Mouse (Mus musculus) heart, adult 11 months (tissue): ENCODE measurements around the gene Tstd3.
A peak's percentile ranks its signal among the peaks of the same experiment; 100 is the strongest.

Experiments used
- DNase-seq: peaks from one replicate; pipeline ENCODE4 v3.0.0; 2022

Tstd3 gene

DNA sequence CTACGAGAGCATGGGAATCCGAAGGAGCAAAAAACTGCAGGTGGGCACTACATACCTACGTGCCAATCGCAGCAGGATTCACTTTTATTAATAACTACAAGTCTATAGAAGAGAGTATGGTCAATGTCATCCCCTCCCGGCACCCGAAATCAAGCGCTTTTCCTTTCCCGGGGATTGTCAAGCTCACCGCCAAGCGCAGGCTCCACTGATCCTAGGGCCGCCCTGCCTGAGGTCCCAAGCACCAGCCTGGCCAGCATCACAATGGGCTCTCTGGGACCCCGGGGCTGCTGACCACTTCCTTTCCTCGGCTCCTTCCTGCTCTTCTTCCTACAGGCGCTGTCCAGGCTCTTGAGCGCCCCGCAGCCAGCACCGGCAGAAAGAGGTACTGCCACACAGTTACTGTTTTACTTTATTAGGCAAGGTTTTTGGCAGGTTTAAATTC lies at the start of gene Tstd3, which contains the start of gene Usp45:
Tstd3 (minus strand) TSS at position 350 of the 442 bp plus-strand sequence.
Usp45 (plus strand) TSS at position 294 of the 442 bp plus-strand sequence.
- peak; percentile 97 for DNase-seq

DNA sequence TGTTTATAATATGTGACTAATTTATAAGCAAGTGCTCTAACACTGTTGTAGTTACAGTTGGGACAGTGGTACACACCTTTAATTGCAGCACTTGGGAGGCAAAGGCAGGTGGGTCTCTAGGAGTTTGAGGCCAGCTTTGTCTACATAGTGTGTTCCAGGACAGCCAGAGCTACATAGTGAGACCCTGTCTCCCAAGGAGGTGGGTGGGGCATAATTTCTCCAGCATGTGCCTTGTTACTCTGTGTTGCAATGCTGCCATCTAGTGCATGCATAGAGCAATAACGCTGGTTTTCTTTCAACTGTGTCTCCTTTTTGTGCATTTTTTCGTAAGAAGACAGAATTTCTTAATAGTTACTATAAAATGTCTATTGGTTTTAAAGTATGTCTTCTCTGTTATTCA lies 47.0 kb upstream of the Tstd3 start:
- peak; percentile 86 for DNase-seq

GRCm38 (mm10) chr4:21812635-21813034 lies 45.6 kb upstream of the Tstd3 start:
- DNase-seq, result no peak

GRCm38 (mm10) chr4:21810608-21811007 lies 43.6 kb upstream of the Tstd3 start:
- no peak for DNase-seq

DNA sequence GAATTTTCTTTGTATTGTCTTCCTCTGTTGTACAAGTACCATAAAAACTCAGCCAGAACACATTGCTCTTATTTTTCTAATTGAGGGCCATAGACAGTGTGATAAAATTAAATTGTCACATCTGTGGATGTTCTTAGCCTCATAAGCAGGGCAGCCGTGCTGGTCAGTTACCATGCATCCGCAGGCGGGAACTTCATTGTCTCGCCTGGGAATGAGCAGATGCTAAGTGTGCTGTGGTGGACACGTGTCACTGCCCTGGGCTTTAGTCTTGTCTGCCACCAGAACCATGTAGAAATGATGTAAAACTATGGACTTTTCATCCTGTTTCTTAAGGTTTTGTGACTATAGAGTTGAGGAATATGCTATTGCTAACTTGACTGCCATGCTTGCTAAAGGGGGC lies 40.2 kb upstream of the Tstd3 start:
- DNase-seq, result no peak

GRCm38 (mm10) chr4:21801620-21802019 lies 34.6 kb upstream of the Tstd3 start:
- no peak for DNase-seq

DNA sequence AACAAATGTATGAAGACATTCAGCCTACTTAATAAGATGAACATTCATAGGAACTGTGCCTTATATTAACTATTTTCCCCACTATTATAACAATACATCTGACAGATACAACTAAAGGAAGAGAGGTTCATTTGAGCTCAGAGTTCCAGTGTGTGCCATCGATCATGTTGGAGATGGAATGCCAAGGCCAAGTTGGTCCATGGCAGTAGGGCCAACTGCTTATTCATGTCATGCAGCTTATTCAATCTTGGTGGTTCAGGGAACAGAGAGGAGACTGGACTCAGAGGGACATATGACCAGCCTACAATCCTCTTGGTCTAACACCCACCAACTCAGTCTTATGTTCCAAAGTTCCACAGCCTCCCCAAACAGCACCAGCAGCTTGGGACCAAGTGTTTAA lies 34.0 kb upstream of the Tstd3 start:
- peak; percentile 2 for DNase-seq

DNA sequence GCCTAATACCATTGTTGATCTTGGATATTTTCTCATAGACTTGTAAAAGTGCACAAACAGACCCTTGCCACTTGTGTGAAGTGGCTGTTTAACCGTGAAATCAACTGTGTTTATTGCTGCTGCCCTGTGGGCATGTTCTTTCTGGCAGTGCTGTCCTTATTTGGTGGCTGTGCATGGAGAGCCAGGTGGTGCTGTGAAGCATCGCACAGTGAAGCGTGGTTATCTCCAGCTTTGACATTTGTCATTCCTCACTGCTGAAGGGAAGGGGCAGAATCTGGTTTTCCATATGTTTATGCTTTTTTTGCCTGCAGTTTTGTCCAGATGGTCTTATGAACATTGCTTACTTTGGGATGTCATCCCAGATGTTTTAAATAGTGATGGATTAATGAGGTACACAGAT lies 26.6 kb upstream of the Tstd3 start:
- DNase-seq, result no peak

DNA sequence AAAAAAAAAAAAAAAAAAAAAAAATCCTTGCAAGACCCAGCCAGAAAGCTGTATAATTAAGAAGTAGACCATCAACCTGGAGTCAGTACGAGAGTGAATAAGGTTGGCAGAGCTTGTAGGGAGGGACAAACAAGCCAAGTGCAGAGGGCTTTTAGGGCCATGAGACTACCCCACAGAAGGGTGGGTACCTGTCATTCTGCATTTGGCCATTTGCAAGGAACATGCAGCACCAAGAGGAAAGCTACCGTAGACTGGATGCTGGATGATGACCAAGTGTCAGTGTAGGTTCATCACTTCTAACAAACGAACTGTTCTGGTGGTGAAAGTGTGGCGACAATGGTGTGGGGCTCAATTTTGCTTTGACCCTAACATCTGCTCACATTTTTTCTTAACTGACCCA lies 22.8 kb upstream of the Tstd3 start:
- DNase-seq, result peak; percentile 50

DNA sequence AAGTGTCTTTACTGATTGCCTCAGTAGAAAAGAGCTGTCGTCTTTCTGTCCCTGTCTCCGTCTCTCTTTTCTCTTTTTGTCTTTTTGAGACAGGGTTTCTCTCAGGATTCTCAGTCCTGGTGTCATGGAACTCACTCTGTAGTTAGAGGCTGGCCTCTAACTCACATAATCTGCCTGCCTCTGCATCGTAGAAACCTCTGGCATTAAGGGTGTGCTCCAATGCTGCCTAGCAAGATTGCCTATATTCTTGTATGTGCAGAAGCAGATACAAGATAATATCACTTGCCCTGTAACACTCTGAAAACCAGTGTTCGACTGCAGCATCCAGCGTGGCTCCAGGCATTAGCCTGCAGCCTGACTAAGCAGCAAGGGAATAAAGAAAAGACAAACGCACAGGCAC lies 21.9 kb upstream of the Tstd3 start:
- no peak for DNase-seq

DNA sequence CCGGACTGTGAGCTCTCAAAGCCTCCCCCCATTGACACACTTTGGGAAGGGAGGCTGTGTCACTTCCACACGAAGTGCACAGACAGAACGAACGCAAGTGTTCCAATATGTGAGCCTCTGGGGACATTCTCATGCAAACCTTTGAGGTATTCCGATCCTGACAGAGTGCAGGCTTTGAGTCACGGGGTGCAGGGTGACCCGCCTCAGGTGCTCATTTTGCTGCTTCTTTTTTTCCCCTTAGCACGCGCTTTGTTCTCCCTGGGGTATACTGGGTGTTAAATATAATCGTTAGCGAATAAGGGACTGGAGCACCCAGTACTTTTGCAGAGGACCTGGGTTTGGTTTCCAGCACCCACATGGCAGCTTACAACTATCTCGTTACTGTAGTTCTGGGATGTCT lies 19.3 kb upstream of the Tstd3 start:
- DNase-seq, result no peak

DNA sequence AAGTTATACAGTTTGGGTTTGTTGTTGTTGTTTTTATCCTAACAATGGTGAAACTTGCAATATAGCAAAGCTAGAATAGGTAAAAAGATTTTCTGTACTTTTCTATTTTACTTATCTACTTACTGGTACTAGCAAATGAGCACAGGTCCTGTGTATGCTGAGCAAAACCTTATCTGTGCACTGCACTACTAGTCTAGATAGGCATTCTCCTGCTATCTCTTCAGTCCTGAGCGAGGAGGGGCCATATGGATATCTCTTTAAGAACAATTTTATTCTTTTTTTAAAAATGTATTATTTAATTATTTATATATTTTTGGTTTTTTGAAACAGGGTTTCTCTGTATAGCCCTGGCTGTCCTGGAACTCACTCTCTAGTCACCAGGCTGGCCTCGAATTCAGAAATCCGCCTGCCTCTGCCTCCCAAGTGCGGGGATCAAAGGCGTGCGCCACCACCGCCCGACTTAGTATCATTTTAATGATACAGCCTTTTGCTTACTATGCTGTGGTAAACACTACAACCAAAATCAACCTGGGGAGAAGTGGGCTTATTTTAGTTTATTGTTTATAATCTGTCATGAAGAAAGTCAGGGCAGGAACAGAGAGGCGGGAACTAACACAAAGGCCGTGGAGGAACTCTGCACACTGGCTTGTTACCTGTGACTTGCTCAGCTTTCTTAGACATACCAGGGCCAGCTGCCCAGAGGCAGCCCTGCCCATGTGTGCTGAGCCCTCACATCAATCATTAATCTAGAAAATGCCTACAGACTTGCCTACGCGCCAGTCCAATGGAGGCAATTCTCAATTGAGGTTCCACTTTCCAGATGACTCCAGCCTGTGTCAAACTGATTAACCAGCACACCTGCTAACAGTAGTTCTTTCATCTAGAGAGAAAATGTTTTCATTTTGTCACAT lies 14.1 kb upstream of the Tstd3 start:
- DNase-seq, result no peak

DNA sequence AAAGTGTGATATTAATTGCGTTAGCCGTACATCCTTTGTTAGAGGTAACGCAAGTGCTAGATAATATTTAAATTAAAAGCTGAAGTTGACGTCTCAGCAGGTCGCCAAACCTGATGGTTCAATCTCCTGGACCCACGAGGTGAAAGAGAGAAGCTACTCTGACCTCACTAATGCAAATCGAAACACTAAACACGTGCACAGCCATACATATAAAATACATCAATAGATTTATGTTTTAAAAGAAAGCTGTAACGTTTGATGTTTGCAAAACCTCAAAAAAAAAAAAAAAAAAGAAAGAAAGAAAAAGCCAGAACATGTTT lies 9.9 kb upstream of the Tstd3 start:
- DNase-seq, result no peak

DNA sequence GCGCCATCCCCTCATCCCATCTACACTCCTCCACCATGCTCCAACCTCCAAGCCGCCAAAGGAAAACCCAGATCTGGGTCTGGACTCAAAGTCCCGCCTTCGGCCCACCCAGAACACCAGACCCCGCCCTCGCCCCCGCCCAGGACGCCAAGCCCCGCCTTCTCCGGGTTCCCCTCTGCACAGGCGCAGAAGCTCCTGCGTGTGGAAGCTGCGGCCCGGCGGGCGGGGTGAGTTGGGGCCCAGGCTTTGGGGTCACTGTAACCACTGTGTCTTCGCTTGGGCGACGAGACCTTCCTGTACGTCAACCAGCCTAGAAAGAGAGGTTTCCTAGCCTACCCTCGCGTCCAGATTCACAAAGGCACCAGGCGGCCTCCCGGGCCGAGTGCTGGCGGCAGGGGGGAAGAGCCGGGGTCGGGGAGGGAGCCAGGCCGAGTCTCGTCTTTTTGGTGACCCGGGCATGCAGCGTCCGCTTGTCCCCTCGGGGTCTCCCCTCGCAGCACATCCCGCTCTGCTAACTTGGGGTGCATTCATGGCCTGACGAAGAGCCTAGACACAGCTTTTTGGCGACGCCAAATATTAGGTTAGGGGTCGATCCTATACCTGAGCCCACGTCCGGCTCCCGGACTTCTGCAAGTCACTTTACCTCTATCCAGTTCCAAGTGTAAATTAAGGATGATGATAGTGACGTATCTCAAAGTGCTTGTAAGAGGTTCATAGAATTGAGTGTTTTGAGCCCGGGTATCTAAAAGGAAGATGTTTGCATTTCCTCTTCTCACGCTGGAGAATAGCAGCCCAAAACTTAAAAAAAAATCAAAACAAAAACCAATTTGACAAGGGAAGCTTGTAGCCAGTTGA lies 9.3 kb upstream of the Tstd3 start:
- peak; percentile 99 for DNase-seq

GRCm38 (mm10) chr4:21772306-21772705 lies 5.3 kb upstream of the Tstd3 start:
- DNase-seq, result no peak

DNA sequence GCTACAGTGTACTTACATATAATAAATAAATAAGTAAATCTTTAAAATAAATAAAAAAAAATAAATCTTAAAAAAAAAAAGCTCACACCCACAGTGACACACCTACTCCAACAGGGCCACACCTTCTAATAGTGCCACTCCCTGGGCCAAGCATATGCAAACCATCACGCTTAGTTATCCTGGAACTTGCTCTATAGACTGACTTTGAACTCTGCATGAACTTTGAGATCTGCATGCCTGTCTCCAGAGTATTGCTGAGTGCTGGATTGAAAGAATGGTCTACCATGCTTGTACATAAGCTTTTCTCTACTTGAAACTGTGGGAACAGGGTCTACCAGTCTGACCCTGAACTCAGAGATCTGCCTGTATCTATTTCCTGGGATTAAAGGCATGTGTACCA lies 4.1 kb upstream of the Tstd3 start:
- no peak for DNase-seq

DNA sequence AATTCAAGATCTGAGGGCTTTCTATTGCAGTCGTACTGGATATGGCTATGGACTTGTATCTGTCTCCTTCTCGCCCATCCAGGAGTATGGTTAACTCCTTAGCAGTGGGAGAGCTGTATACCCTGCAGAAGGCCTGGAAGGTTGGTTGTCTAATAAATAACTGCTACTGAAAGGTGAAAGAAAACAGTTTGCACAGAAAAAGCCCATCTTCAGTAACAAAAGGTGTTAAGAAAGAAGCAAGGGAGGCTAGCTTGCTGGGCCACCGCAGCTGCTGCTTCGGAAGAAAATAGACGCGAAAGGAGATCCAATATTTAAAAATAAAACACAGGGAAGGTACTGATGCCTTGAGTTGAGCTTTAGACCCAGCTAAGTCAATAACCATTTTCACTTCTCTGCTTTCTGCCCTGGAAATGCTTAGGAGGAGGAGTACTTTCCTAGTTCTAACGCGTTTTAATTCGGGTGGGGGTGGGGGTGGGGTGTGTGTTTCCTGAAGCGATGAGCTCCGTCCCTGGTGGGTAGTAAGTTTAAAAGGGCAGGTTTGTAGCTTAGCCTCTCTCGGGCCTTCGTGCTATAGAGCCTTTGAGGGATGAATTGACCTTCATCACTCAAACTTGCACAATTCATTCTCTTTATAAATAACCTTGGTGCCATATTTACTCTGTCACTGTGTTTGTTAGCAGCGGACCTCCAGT lies 695 bp downstream of the Tstd3 start:
- DNase-seq, result peak; percentile 41

GRCm38 (mm10) chr4:21763827-21764226 lies 3.2 kb downstream of the Tstd3 start:
- DNase-seq, result no peak

DNA sequence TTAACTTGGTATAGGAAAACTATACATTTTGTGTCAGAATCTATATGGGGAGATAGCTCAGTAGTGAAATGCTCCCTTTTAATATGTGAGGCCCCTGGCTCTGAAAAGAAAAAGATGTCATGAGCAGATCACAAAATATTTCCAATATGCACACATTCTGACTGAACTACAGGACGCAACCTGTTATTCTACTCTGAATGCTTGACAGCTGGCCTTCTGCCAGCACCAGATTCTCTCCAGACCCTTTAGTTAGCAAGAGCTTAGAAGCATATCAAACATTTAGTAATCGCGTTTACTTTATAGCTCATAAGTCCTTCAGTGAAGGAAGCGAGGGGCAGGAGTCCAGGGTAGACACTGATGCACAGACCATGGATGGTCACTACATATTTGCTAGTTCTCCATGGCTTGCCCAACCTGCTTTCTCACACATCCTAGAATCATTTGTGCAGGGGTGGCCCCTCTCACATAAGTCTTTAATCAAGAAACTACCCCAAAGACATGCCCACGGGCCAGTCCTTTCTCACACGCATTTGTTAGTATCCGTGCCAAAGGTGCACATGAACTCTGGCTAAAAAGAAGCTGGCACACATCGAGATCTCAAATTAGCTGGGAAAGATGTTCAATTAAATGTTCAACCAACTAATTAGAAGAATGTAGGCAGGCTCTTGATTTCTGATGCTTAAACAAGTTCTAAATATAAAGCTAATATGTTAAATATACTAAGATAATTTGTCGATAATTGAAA lies 5.4 kb downstream of the Tstd3 start:
- peak; percentile 54 for DNase-seq

GRCm38 (mm10) chr4:21758860-21759259 lies 8.2 kb downstream of the Tstd3 start:
- peak; percentile 45 for DNase-seq

GRCm38 (mm10) chr4:21755123-21755789 lies 11.8 kb downstream of the Tstd3 start:
- DNase-seq, result no peak

DNA sequence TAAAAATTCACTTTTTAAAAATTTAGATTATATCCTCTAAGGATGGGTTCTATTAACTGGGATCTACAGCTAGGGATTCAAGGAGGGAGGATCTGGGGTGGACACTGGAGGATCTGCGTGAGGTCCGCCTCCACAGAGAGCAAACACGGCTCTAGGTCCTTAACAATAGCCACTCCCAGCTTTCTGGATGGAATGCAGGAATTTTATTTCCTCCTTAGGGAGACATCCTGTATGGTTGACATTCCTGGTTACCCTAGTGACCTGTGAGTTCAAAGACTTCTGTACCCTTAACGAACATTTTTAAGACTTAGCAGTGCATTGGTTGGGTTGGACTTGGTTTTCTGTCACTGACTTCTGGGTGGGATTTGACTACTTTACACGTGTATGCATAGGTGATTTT lies 21.3 kb downstream of the Tstd3 start:
- no peak for DNase-seq
